Mouse (Mus musculus) liver, postnatal 0 days (tissue): ENCODE data around the gene Vamp5.

Experiments used
- CTCF ChIP-seq: sonication (generic); IDR thresholded peaks from 2 replicates; pipeline ENCODE4 v1.5.1; 2016; ENCODE audit warnings: antibody characterized with exemption, low read depth
- EP300 ChIP-seq: IDR thresholded peaks from 2 replicates; pipeline ENCODE4 v1.6.1; 2016; ENCODE audit warnings: antibody characterized with exemption, low read depth, mild to moderate bottlenecking

- TF ChIP-seq CTCF (peak; percentile 72), EP300 (no peak)
Observed at GRCm38 (mm10) chr6:72326274-72326673, 54.0 kb downstream of the Vamp5 start.
